Mouse (Mus musculus): Measurements from ENCODE around the gene Prkd2. TPM values are rescaled to one million over a fixed set of nuclear protein-coding genes. Genes with fewer than 3 reads are reported as not detected.

Gene Prkd2
- 11.2 and 12.6 TPM in 2 replicates for polyA plus RNA-seq (2016; fragmentation: Nextera tagmentation; extraction: Ambion mirVana)

DNA sequence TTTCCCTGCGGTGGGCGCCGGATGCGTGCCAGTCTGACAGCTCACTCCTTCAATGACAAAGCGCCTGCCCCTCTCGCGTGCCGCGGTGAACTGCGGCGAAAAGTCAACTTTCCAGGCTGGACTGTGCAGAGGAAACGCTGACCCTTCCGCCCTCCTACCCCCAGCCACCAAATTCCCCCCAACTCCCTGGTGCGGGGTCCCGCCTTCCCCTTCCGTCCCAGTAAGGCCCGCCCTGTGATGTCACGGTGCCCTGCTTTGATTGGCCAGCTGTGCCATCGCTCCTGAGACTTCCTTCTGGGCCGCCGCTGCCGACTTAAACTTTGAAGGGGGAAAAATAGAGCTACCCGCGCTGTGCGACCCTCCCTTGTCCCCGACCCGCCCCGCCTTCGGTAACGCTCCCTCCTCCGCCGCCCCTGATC is at the start of gene Prkd2:
Gene Prkd2, plus strand, starts transcription at position 258 of the 419 bp plus-strand sequence.
- 1% methylated on average over 32 of the region's 32 CpGs for WGBS

DNA sequence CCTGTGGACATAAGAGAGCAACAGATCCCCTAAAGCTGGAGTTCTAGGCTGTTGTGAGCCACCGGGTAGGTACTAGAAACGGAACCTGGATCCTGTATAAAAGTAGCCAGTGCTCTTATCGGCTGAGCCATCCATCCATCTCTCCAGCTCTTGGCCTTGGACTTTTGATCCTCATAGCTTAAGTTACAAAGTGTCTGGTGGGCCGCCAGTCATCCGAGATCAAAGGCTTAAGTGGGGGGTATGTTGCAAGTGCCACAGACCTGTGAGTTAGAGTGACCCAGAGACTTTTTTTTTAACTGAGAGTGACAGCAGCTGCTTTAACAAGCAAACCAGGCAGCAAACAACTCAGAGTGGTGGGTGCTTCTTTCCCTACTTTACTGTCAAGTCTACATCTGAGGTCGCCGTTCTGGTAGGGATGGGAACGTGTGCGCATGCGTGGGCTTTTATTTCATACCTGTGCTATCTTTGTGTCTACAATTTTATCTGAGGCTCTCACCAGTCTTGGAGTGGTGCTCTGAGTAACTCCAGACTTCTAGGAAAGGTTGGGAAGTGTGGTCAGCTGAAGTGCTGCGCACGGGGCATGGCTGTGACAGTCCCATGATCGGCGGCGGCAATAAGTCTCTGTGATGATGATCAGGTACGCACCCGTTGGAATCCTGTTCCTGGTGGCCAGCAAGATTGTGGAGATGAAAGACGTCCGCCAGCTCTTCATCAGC is 49.5 kb upstream of the Prkd2 start:
- H3K4me1 ChIP-seq (replicated peaks) = no peaks in the 10 kb centered on the region
- no peak for DNase-seq (ENCODE audit: low spot score)
- H3K27ac ChIP-seq = no peak overlapping the region
- no peak overlapping the region for H3K4me3 ChIP-seq
- H3K9me3 ChIP-seq = no peaks in the 10 kb centered on the region
- H3K27me3 ChIP-seq (ENCODE audit: insufficient read depth, poor library complexity, severe bottlenecking) = no peaks in the 10 kb centered on the region
- WGBS = 92% methylated on average over 19 of the region's 19 CpGs
- H3K36me3 ChIP-seq = peaks cover 79% of the 10 kb centered on the region

More for the DNA sequence above, at the start of gene Prkd2:
- Histone ChIP-seq H3K9me3 (no peaks in the 10 kb centered on the region), H3K27ac (peak within 1 kb of the TSS; percentile 87), H3K4me1 (replicated peaks) (peaks cover 52% of the 10 kb centered on the region), H3K4me3 (peak within 1 kb of the TSS; percentile 74), H3K36me3 (peaks cover 57% of the 10 kb centered on the region), H3K27me3 (ENCODE audit: insufficient read depth, poor library complexity, severe bottlenecking) (peaks cover 12% of the 10 kb centered on the region; the same call in 1 of the 2 replicates)
- peak; percentile 93 for DNase-seq (ENCODE audit: low spot score)

DNA sequence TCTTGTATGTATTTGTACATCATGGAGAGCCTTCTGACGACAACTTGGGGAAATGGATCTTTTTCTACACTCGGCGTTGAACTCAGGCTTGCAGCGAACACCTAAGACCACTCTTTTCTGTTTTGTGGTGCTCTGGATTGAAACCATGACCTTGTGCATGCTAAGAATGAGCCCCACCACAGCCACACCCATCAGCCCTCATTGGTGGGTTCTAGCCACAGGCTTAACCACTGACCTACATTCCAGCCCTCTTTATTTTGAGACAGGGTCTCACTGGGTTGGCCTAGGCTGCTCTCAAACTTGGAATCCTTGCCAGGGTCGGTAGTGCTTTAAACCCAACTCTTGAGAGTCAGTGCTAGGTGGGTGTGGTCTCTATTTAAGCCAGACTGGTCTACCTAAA is 47.8 kb upstream of the Prkd2 start:
- H3K27me3 ChIP-seq (ENCODE audit: insufficient read depth, poor library complexity, severe bottlenecking) = no peaks in the 10 kb centered on the region
- H3K4me1 ChIP-seq (replicated peaks) = no peaks in the 10 kb centered on the region
- no peak overlapping the region for H3K4me3 ChIP-seq
- H3K9me3 ChIP-seq = no peaks in the 10 kb centered on the region
- DNase-seq (ENCODE audit: low spot score) = no peak
- WGBS = 94% methylated on average over 5 of the region's 5 CpGs
- H3K36me3 ChIP-seq = peaks cover 72% of the 10 kb centered on the region
- no peak overlapping the region for H3K27ac ChIP-seq

DNA sequence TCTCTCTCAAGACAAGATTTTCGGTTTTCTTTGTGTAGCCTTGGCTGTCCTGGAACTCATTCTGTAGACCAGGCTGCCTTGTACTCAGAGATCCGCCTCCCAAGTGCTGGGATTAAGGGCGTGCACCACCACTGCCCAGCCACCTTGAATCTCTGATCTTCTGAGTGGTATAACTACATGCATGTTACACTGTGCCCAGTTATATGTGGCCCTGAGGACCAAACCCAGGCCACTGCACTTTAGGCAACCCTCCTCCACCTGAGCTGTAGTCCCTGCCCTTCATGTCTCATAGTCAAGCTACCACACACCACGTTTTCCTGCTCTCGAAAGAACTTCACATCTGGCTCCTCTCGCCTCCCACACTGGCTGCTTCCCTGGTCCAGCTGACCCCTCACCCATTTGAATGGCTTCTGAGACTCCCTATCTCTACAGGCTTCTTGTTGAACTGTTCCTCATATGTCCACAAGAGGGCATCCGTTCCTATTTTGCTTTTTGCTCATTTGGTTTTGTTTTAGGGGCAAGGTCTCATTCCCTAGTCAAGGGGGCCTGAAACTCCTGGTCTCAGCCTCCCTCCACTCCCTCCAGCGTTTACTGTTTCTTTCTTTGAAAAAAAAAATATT is 38.2 kb upstream of the Prkd2 start:
- H3K36me3 ChIP-seq = peaks cover 33% of the 10 kb centered on the region
- no peaks in the 10 kb centered on the region for H3K27me3 ChIP-seq (ENCODE audit: insufficient read depth, poor library complexity, severe bottlenecking)
- H3K27ac ChIP-seq = no peak overlapping the region
- H3K4me3 ChIP-seq = no peak overlapping the region
- DNase-seq (ENCODE audit: low spot score) = peak; percentile 30
- H3K9me3 ChIP-seq = no peaks in the 10 kb centered on the region
- 0 out of 2 replicates have a peak, but pooled peaks cover 4% of the 10 kb centered on the region for H3K4me1 ChIP-seq (replicated peaks)
- 35% methylated on average over 8 of the region's 8 CpGs for WGBS

DNA sequence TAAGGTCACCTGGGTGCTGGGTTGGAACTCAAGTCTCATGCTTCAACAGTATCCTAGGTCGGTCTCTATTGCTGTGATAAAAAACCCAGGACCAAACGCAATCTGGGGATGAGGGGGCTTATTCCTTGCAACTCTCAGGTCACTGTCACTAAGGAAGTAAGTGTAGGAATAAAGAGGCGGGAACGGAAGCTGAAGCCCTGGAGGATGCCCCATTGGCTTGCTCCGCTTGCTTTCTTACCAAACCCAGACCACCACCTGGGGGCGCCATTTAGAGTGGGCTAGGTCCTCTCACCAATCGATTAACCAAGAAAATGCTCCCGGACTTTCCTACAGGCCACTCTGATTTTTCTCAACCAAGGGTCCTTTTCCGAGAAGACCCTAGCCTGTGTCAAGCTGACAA is 34.8 kb upstream of the Prkd2 start:
- Histone ChIP-seq H3K27ac (no peak overlapping the region), H3K27me3 (ENCODE audit: insufficient read depth, poor library complexity, severe bottlenecking) (peaks cover 31% of the 10 kb centered on the region), H3K36me3 (peaks cover 50% of the 10 kb centered on the region), H3K4me3 (no peak overlapping the region), H3K9me3 (no peaks in the 10 kb centered on the region), H3K4me1 (replicated peaks) (peaks cover 25% of the 10 kb centered on the region)
- no peak for DNase-seq (ENCODE audit: low spot score)
- 91% methylated on average over 9 of the region's 9 CpGs for WGBS

DNA sequence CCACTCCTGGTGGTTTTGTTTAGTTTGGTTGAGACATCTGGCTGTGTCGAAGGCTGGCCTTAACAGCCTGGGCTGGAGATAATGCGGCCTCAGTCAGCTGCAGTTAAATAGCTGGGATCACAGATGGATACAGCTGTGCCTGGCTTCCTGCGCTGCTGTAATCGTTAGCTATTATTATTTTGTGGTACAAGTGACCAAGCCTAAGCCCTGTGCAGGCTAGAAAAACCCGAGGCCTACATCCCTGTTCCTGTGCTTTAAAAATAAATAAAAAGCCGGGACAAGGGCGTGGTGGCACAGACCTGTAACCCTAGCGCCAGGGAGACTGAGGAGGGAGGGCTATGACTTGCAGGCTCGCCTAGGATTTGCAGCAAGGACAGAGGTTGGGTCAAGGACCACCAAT is 34.1 kb upstream of the Prkd2 start:
- Histone ChIP-seq H3K4me3 (no peak overlapping the region), H3K27me3 (ENCODE audit: insufficient read depth, poor library complexity, severe bottlenecking) (peaks cover 38% of the 10 kb centered on the region), H3K27ac (no peak overlapping the region), H3K9me3 (no peaks in the 10 kb centered on the region), H3K4me1 (replicated peaks) (peaks cover 25% of the 10 kb centered on the region), H3K36me3 (peaks cover 58% of the 10 kb centered on the region)
- no peak for DNase-seq (ENCODE audit: low spot score)
- WGBS = 86% methylated on average over 9 of the region's 9 CpGs

DNA sequence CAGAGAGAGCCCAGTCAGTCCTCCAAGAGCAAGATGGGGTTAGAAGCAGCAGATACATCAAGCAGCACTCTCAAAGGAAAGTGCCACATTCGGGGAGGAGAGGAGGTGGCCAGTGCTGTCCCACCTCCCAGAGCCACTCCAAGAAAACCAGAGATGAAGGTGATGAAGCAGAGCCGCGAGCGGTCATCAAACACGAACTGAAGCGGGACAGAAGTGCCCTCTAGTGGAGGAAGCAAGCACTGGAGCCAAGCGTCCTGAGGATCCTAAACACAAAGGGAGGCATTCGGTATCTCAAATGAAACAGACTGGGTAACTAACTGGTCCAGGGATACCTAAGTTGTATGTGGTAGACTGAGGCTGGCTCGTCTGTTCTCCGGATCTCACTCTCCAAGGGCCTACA is 33.0 kb upstream of the Prkd2 start:
- Histone ChIP-seq H3K27ac (no peak overlapping the region), H3K4me3 (no peak overlapping the region), H3K27me3 (ENCODE audit: insufficient read depth, poor library complexity, severe bottlenecking) (peaks cover 41% of the 10 kb centered on the region), H3K36me3 (peaks cover 66% of the 10 kb centered on the region), H3K9me3 (no peaks in the 10 kb centered on the region), H3K4me1 (replicated peaks) (peaks cover 22% of the 10 kb centered on the region)
- WGBS = 26% methylated on average over 10 of the region's 10 CpGs
- DNase-seq (ENCODE audit: low spot score) = peak; percentile 73

DNA sequence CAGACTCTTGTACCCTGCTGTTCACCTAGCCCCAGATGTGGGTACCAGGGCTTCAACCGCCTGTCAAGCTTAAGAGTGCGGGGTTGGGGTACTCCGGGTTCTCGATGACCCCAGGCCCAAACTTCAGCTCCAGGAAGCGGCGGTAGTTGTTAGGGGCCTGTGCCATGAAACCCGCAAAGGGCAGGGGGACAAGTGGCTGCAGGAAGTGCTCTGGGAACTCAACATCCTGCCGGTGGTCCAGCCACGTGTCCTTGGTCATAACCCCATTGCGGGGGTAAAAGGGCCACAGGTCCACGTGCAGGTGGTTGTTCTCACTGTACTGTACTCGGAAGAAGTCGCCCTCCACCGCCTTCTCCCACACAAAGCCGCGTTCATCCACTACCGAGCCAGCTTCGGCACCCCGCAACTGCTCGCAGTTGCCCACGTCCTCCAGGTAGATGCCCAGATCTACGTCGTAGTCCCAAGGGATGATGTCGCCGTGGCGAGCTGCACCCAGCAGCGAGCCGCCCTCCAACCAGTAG is 32.2 kb upstream of the Prkd2 start:
- peak; percentile 12 for DNase-seq (ENCODE audit: low spot score)
- WGBS = 48% methylated on average over 28 of the region's 28 CpGs
- H3K27ac ChIP-seq = no peak overlapping the region

DNA sequence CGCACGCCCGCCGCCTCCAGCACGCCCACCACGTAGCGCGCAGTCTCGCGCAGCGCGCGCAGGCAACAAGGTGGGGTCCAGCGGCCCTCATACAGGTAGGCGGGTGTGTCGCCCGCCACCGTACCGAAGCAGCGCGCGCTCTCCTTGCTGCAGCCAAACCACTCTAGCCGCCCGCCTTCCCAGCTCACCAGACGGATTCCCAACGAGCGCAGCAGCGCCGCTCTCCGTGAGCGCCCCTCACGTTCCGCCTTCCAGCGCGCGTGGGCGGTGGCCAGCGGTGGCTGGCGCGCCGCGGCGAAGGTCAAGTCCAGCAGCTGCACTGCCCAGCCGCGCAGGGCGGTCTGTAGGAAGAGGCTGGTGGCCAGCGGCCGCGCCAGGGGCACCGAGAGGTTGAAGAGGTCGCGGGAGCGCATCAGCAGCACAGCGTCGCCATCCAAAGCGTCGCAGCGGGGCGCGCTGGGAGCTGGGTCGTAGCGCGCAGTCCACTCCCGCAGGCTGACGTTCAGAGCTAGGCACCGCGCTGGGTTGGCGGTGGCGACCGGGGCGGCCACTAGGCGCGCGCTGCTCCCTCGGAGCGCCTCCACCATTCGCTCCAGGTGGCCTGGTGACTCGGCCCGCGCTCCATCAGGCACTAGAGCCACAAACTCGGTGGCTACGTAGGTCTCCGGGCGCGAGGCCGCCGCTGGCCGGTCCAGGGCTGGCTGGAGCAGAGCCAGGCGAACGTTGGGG is 31.6 kb upstream of the Prkd2 start:
- peak overlapping the region; percentile 53 for H3K4me3 ChIP-seq
- DNase-seq (ENCODE audit: low spot score) = peak; percentile 69
- peaks cover 66% of the 10 kb centered on the region for H3K36me3 ChIP-seq
- H3K27ac ChIP-seq = peak overlapping the region; percentile 72
- H3K4me1 ChIP-seq (replicated peaks) = peaks cover 35% of the 10 kb centered on the region
- 4% methylated on average over 90 of the region's 90 CpGs for WGBS
- H3K9me3 ChIP-seq = no peaks in the 10 kb centered on the region
- peaks cover 41% of the 10 kb centered on the region for H3K27me3 ChIP-seq (ENCODE audit: insufficient read depth, poor library complexity, severe bottlenecking)

More for the DNA sequence above, 32.2 kb upstream of the Prkd2 start:
- H3K4me1 ChIP-seq (replicated peaks) = peaks cover 29% of the 10 kb centered on the region
- peaks cover 66% of the 10 kb centered on the region for H3K36me3 ChIP-seq
- H3K9me3 ChIP-seq = no peaks in the 10 kb centered on the region
- peak overlapping the region; percentile 53 for H3K4me3 ChIP-seq
- H3K27me3 ChIP-seq (ENCODE audit: insufficient read depth, poor library complexity, severe bottlenecking) = peaks cover 41% of the 10 kb centered on the region

DNA sequence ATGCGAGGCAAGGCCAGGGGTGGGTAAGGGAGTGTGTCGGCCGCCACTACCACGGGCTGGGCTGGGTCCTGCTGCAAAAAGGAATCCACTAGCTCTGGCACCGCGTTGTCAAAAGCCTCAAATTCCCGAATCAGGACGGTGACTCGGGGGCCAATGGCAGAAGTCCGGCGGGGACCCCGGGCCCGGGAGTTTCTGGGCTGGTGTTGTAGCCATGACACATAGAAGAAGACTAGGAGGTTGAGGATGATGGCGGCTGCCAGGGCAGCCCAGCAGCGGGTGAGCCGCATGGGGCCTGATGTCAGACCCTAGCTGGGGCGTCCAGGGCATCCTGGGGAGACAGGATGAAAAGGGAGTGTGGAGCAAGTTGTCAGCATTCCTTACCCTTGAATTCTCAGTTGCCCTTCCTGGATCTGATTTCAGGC is 31.0 kb upstream of the Prkd2 start:
- WGBS = 8% methylated on average over 17 of the region's 17 CpGs
- DNase-seq (ENCODE audit: low spot score) = no peak
- Histone ChIP-seq H3K4me1 (replicated peaks) (peaks cover 36% of the 10 kb centered on the region), H3K36me3 (peaks cover 62% of the 10 kb centered on the region), H3K27ac (peak overlapping the region; percentile 72; the same call in 1 of the 2 replicates), H3K27me3 (ENCODE audit: insufficient read depth, poor library complexity, severe bottlenecking) (peaks cover 41% of the 10 kb centered on the region), H3K9me3 (no peaks in the 10 kb centered on the region), H3K4me3 (peak overlapping the region; percentile 53)

DNA sequence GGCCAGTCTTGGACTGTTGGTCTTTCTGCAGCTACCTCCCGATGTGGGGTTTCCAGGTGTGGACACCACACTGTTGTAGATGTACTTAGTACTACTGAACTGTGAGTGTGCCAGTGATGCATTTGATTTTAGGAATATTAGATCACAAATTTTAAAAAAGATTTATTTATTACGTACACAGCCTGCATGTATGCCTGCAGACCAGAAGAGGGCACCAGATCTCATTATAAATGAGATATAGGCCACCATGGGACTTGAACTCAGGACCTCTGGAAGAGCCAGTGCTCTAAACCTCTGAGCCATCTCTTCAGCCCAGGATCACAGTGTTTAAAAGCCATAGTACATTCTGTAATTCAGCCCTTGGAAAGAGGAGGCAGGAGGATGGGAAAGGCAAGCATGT is 30.2 kb upstream of the Prkd2 start:
- Histone ChIP-seq H3K36me3 (peaks cover 53% of the 10 kb centered on the region), H3K9me3 (no peaks in the 10 kb centered on the region), H3K4me3 (no peak overlapping the region), H3K4me1 (replicated peaks) (peaks cover 43% of the 10 kb centered on the region), H3K27ac (no peak overlapping the region), H3K27me3 (ENCODE audit: insufficient read depth, poor library complexity, severe bottlenecking) (peaks cover 41% of the 10 kb centered on the region)
- DNase-seq (ENCODE audit: low spot score) = no peak
- WGBS = 82% methylated on average over 2 of the region's 2 CpGs

DNA sequence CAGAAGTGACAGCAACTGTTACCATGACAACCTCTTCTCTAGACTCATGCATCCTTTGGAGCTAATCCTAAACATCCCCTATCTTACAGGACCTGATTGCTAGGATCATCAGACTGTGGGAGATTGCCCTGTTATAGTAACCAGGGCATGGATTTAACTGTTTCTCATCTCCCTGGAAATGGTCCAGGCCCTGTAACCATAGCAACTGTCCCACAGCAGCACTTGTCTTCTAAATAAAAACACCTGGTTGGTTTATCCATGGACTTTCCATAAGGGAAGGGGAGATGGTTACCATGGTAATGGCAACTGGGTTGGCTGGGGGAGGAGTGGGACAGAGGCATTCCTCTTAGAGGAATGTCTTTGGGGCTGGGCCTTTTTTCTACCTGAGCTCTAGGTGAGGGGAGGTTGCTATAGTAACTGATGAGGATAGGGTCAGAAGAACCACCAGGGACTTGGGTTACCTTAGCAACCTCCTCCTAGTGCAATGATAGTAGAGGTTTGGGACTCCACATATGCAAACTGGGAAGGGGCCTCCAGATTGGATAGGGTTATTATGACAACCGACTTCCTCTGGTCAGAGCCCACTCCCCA is 27.3 kb upstream of the Prkd2 start, which contains the start of gene Strn4:
Gene Strn4, plus strand, starts transcription at position 539 of the 591 bp plus-strand sequence.
- peaks cover 34% of the 10 kb centered on the region for H3K36me3 ChIP-seq
- H3K27me3 ChIP-seq (ENCODE audit: insufficient read depth, poor library complexity, severe bottlenecking) = peaks cover 35% of the 10 kb centered on the region
- 6% methylated on average over 1 of the region's 1 CpGs for WGBS
- peak within 1 kb of the TSS; percentile 97 for H3K4me3 ChIP-seq
- peak within 1 kb of the TSS; percentile 100 for H3K27ac ChIP-seq
- no peaks in the 10 kb centered on the region for H3K9me3 ChIP-seq
- H3K4me1 ChIP-seq (replicated peaks) = peaks cover 69% of the 10 kb centered on the region
- DNase-seq (ENCODE audit: low spot score) = peak; percentile 48

Data from hindbrain, embryonic 10.5 days (tissue).